Mouse (Mus musculus) right cerebral cortex, postnatal 14 days (tissue): ENCODE measurements around the gene Zscan26.
A peak's percentile ranks its signal among the peaks of the same experiment; 100 is the strongest.
"Not testable (repeated sequence)": the region's sequence is repeated elsewhere in the genome, so short reads cannot be mapped to it uniquely, and the experiment has no call there.

Source experiments
- DNase-seq: peaks from one replicate; pipeline ENCODE4 v3.0.0; 2022

Gene Zscan26

GRCm38 (mm10) chr13:21453449-21453848, at the start of gene Zscan26:
TSS of gene Zscan26 (minus strand) at chr13:21453730.
- peak; percentile 70 for DNase-seq

DNA sequence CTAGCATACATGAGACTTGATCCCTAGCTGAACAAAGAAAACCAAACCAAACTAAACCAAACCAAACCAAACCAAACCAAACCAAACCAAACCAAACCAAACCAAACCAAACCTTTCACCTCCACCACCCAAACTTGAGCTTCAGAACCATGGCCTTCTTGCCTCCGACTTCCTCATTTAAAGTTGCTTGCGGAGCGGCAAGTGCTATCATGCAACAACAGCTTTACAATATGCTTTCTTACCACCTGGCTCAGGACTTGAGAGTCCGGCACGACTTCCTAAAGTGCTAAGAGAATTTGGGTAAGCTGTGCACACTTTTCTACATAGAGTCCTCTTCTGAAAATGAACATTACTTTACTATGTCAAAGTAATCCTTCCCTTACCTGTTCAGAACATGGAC, 48.8 kb upstream of the Zscan26 start:
- no peak for DNase-seq

- DNase-seq = not testable (repeated sequence)
Observed at GRCm38 (mm10) chr13:21501182-21501581, 47.7 kb upstream of the Zscan26 start, which contains the start of gene Gm11273. TSS of gene Gm11273 (minus strand) at chr13:21501418.

- peak; percentile 14 for DNase-seq
Observed at GRCm38 (mm10) chr13:21495080-21495479, 41.5 kb upstream of the Zscan26 start, which contains the start of gene AK157302. TSS of gene AK157302 (plus strand) at chr13:21495223.

GRCm38 (mm10) chr13:21492847-21493246, 39.3 kb upstream of the Zscan26 start:
- DNase-seq = no peak

- DNase-seq = no peak
Observed at GRCm38 (mm10) chr13:21486881-21487280, 33.4 kb upstream of the Zscan26 start.

DNA sequence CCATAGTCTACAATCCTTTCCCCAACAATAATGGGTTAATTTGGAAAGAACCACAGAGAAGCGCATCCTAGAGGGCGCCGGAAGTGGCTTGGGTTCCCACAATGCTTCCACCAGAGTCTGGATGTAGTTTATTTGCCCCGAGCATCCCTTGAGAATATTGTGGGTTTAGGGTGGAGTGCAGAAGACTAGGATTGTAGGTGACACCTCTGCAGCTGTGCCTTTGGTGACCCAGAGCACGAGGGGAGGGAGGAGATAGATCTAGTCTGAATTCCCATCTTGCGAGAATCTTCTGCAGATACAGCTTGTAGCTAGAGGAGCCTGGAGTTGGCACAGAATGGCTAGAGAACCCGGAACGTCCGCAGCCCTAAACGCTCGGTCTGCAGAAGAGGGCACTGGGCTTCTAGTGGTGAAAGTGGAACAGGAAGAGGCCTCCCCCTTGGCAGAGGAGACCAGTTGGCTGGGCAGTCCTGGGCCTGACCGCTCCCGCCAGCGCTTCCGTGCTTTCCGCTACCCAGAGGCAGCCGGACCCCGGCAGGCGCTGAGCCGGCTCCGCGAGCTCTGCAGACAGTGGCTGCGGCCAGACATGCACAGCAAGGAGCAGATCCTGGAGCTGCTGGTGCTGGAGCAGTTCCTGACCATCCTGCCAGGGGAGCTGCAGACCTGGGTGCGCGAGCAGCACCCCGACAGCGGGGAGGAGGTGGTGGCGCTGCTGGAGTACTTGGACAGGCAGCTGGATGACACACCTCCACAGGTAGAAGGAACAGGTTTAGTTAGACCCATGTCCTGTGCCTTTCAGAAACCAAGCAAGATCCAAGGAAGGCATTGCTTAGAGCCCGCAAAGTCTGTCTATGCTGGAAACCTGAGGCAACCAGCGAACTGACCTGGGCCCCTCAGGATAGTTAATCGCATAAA, 25.5 kb upstream of the Zscan26 start, which contains the start of the genes Zkscan4 and Gm10065:
Zkscan4 (plus strand) TSS at position 149 of the 912 bp plus-strand sequence.
Gm10065 (minus strand) TSS at position 683 of the 912 bp plus-strand sequence.
- peak; percentile 72 for DNase-seq

DNA sequence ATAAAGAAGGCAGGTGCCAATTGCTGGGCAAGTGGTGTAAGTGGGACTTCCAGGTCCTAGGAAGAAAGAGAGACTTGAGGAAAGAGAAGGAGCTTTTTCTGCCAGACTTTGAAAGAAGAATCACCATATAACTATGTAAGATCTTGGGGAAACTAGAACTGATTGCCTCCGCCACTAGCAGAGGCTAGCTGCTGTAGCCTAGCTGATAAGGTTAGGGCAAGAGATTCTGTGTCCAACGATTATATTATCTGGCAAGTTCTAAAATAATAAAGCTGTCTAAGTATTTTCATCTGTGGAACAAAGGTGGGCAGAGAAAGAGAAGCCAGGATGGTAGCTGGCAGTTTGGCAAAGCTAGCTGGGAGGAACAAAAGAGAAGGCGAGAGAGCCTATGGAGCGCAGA, 18.9 kb upstream of the Zscan26 start:
- no peak for DNase-seq

DNA sequence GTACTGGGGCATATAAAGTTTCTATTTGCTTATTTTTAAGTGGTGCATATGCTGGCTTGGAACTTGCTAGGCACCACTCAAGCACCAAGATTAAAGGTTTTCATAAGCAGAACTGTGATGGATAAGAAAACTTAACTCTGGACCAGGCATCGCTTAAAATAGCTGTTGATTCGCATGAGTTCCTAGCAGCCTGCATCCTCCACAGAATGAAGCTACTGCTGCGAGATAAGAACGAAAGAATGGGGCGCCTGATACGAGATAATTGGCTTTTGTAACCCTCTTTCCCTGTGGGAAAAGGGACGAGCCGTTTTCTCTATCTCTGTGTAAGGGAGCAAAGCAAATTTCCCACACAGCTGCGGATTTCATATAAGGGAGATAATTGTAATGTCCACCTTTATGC, 15.6 kb upstream of the Zscan26 start:
- no peak for DNase-seq

GRCm38 (mm10) chr13:21468061-21469019, 14.8 kb upstream of the Zscan26 start, which contains the start of gene Nkapl:
TSS of gene Nkapl (minus strand) at chr13:21468509.
- peak; percentile 71 for DNase-seq

GRCm38 (mm10) chr13:21467336-21467735, 13.8 kb upstream of the Zscan26 start:
- no peak for DNase-seq

- not testable (repeated sequence) for DNase-seq
Observed at GRCm38 (mm10) chr13:21462516-21462915, 9.0 kb upstream of the Zscan26 start.

- DNase-seq = no peak
Observed at GRCm38 (mm10) chr13:21456347-21456746, 2.8 kb upstream of the Zscan26 start.

DNA sequence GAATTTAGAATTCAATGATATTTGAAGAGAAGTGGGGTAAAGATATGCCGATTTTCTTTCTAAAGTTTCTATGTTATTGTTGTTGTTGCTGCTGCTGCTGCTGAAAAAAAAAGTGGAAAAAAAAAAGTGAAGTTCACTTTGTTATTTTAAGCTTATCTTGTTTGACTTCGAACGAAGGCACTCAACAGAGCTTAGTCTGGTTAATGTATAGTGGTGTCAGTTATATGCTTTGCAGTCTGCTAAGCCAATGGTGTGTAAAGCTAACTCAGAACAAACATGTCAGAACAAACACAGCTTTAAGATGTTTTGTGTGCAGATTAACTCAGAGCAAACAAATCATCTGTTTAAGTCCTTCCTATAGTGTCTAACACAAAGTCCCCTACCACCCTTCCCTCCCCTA, 603 bp upstream of the Zscan26 start:
- DNase-seq = no peak

- no peak for DNase-seq
Observed at GRCm38 (mm10) chr13:21453042-21453441, 488 bp downstream of the Zscan26 start.

- no peak for DNase-seq
Observed at GRCm38 (mm10) chr13:21447856-21448614, 5.5 kb downstream of the Zscan26 start.

- DNase-seq = no peak
Observed at GRCm38 (mm10) chr13:21446796-21447195, 6.7 kb downstream of the Zscan26 start.

DNA sequence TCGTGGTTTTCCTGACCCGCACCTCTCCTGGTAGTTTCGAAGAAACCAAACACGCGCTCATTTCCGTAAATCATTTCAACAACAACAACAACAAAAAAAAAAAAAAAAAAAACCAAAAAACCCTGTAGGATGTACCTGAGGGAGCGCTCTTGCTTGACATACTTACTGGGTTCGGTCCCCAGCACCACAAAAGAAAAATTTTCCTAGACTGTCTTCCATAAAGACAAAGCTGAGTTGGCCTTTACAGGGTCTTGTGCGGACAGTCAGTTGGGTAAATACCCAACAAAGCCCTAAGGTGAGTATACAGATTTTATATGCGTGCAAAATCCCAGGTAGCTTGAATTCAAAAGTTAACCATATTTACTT, 12.3 kb downstream of the Zscan26 start:
- no peak for DNase-seq

GRCm38 (mm10) chr13:21440503-21441206, 12.9 kb downstream of the Zscan26 start, which contains the start of gene Pgbd1:
TSS of gene Pgbd1 (minus strand) at chr13:21441058.
- DNase-seq = peak; percentile 73

DNA sequence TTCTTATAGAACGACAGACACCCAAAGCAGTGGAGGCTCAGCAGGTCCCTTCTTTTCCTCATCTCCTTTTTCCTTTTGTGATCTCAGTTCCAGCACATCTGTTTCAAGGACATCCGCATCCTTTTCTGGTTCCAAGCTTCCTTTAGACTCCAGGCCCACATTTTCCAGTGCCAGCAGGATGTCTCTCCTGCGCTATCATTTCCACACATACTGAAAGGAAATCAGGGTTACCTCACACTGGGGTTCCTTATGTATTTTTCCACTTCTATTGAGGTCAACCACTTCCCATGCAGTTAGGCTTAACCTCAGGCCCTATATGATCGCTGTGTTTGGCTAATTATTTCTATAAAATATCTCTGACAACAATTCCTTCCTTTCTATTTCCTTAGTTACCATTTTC, 18.1 kb downstream of the Zscan26 start:
- no peak for DNase-seq

DNA sequence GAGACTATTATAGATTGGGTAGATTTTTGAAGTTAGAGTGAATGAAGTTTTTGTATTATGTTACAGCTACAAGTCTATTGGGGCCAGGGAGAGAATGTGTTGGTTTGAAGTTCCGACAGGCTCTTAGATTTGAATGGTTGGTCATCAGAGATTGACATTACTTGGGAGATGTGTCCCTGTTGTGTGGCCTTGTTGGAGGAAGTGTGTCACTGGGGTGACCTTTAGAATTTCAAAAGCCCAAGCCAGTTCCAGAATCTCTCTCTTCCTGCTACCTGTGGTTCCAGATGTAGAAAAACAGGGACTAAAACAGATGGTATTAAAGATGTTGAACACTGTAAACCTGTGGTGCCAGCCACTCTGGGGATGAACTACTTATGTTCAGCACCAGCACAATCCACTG, 25.9 kb downstream of the Zscan26 start:
- no peak for DNase-seq

DNA sequence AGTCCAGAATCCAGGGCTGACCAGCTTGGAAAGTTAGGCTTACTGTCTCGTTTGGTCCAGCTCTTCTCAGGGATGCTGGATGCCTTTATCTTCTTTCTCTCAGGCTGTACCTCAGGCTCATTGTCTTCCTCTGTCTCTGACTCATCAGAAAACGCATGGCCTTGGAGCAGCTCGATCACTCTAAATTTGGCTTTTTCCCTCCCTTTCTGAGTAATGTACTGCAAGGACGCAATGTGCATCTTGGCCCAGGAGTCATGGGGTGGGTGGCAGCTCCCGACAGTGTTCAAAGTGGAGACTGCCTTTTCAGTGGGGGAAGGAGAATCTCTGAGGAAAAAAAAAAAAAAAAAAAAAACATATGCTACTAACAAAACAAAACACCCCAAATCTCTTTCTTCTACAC, 30.2 kb downstream of the Zscan26 start:
- no peak for DNase-seq
